Mouse (Mus musculus) kidney, postnatal 10 days (tissue): ENCODE results near the gene Gna14.

Experiments used
- DNase-seq: peaks from one replicate; pipeline ENCODE4 v3.0.0; 2021; ENCODE audit warnings: mixed read lengths

The Gna14 gene

GRCm38 (mm10) chr19:16598653-16599297 is 163.2 kb downstream of the Gna14 start:
- DNase-seq = peak; percentile 50

- peak; percentile 82 for DNase-seq
Measured at GRCm38 (mm10) chr19:16599298-16599970, 163.9 kb downstream of the Gna14 start.

- DNase-seq = no peak
Measured at GRCm38 (mm10) chr19:16602026-16602425, 166.5 kb downstream of the Gna14 start.

- DNase-seq = no peak
Measured at GRCm38 (mm10) chr19:16607634-16608033, 172.1 kb downstream of the Gna14 start.

- no peak for DNase-seq
Measured at GRCm38 (mm10) chr19:16623154-16623553, 187.6 kb downstream of the Gna14 start.

GRCm38 (mm10) chr19:16624994-16625393 is 189.4 kb downstream of the Gna14 start:
- DNase-seq = no peak

- peak; percentile 15 for DNase-seq
Measured at GRCm38 (mm10) chr19:16625610-16626395, 190.2 kb downstream of the Gna14 start.
